Mouse (Mus musculus) CH12.LX (cell line): Measurements from ENCODE around the gene Rabggta. TPM values are rescaled to one million over a fixed set of nuclear protein-coding genes. Genes with fewer than 3 reads are reported as not detected.

ENCODE experiments used
- DNase-seq: peaks from one replicate; pipeline ENCODE4 v3.0.0-alpha.2; 2013; ENCODE audit errors: extremely low read depth
- H3K27ac ChIP-seq: 2 replicates; pipeline ENCODE4 v1.5.1; 2012; ENCODE audit warnings: low read depth, mild to moderate bottlenecking, control low read depth, moderate library complexity; ENCODE audit not compliant: insufficient read depth
- H3K27me3 ChIP-seq: replicated peaks from 2 replicates; pipeline ENCODE3; 2012; ENCODE audit warnings: inconsistent platforms
- H3K36me3 ChIP-seq, 2 experiments: replicated peaks in 1 of 2; 2 replicates each; pipeline versions ENCODE3 to v1.6.1; 2012; ENCODE audit warnings: inconsistent platforms in 1 of 2, low read length in 1 of 2, mild to moderate bottlenecking in 1 of 2, mixed read lengths in 1 of 2, moderate library complexity in 1 of 2; ENCODE audit not compliant: control insufficient read depth in 1 of 2, insufficient read depth in 1 of 2
- H3K4me1 ChIP-seq, 2 experiments: 2 replicates each; pipeline ENCODE4 v1.6.1; 2012; ENCODE audit warnings: inconsistent platforms in 1 of 2, moderate library complexity in 1 of 2; ENCODE audit not compliant: insufficient read depth in 2 of 2, control insufficient read depth in 1 of 2
- H3K4me2 ChIP-seq: 2 replicates; pipeline ENCODE4 v1.6.1; 2012; ENCODE audit warnings: low read depth, mild to moderate bottlenecking, control low read depth; ENCODE audit not compliant: poor library complexity, insufficient read depth, severe bottlenecking
- H3K4me3 ChIP-seq, 3 experiments: fragments of 150-350 bp in 1 of 3; sonication (generic) in 1 of 3; replicated peaks in 1 of 3; 2 replicates each; pipeline versions ENCODE3 to v1.5.1; 2011 to 2012; ENCODE audit warnings: low read depth in 2 of 3, low read length in 2 of 3, mild to moderate bottlenecking in 2 of 3, moderate library complexity in 2 of 3, control low read depth in 1 of 3, improper control_type of control experiment in 1 of 3, inconsistent platforms in 1 of 3, mixed read lengths in 1 of 3; ENCODE audit not compliant: poor library complexity in 1 of 3
- H3K79me2 ChIP-seq: replicated peaks from 2 replicates; pipeline ENCODE4 v1.6.1; 2012; ENCODE audit warnings: mild to moderate bottlenecking, moderate library complexity; ENCODE audit not compliant: control insufficient read depth, poor library complexity, insufficient read depth, severe bottlenecking; ENCODE audit errors: extremely low read depth
- H3K9ac ChIP-seq: 2 replicates; pipeline ENCODE4 v1.6.1; 2012; ENCODE audit warnings: low read depth, mild to moderate bottlenecking, control low read depth, moderate library complexity; ENCODE audit not compliant: insufficient read depth
- H3K9me3 ChIP-seq: replicated peaks from 2 replicates; pipeline ENCODE3; 2012; ENCODE audit warnings: low read length, inconsistent platforms, mixed read lengths
- CHD1 ChIP-seq: IDR thresholded peaks from 2 replicates; pipeline ENCODE4 v1.6.1; 2012; ENCODE audit warnings: low read depth, low read length, improper control_type of control experiment, inconsistent platforms
- CHD2 ChIP-seq: IDR thresholded peaks from 2 replicates; pipeline ENCODE4 v1.6.1; 2011; ENCODE audit warnings: low read length, improper control_type of control experiment
- ELF1 ChIP-seq: IDR thresholded peaks from 2 replicates; pipeline ENCODE4 v1.6.1; 2014; ENCODE audit warnings: low read depth, mild to moderate bottlenecking, inconsistent platforms, low read length, improper control_type of control experiment
- EP300 ChIP-seq: IDR thresholded peaks from 2 replicates; pipeline ENCODE4 v1.6.1; 2011; ENCODE audit warnings: low read length, improper control_type of control experiment
- ETS1 ChIP-seq: conservative IDR thresholded peaks from 2 replicates; pipeline ENCODE4 v1.6.1; 2012; ENCODE audit warnings: low read depth, mild to moderate bottlenecking, inconsistent platforms, low read length, improper control_type of control experiment, moderate library complexity
- IRF4 ChIP-seq: IDR thresholded peaks from 2 replicates; pipeline ENCODE4 v1.6.1; 2014; ENCODE audit warnings: low read depth, mild to moderate bottlenecking, inconsistent platforms, low read length, improper control_type of control experiment
- JUN ChIP-seq: IDR thresholded peaks from 2 replicates; pipeline ENCODE4 v1.6.1; 2011; ENCODE audit warnings: low read depth, mild to moderate bottlenecking, low read length, improper control_type of control experiment, moderate library complexity; ENCODE audit not compliant: insufficient read depth
- MAZ ChIP-seq: IDR thresholded peaks from 2 replicates; pipeline ENCODE4 v1.6.1; 2012; ENCODE audit warnings: low read depth, mild to moderate bottlenecking, inconsistent platforms, low read length, improper control_type of control experiment, moderate library complexity
- MEF2A ChIP-seq: IDR thresholded peaks from 2 replicates; pipeline ENCODE4 v1.6.1; 2014; ENCODE audit warnings: low read depth, mild to moderate bottlenecking, inconsistent platforms, low read length, improper control_type of control experiment, borderline replicate concordance
- MXI1 ChIP-seq: IDR thresholded peaks from 2 replicates; pipeline ENCODE4 v1.6.1; 2011; ENCODE audit warnings: mild to moderate bottlenecking, low read depth, low read length, improper control_type of control experiment
- MYC ChIP-seq: IDR thresholded peaks from 2 replicates; pipeline ENCODE4 v1.6.1; 2011; ENCODE audit warnings: low read depth, mild to moderate bottlenecking, improper control_type of control experiment, low read length
- PAX5 ChIP-seq: IDR thresholded peaks from 2 replicates; pipeline ENCODE4 v1.6.1; 2012; ENCODE audit warnings: low read length, inconsistent platforms, mixed read lengths
- POLR2A ChIP-seq: IDR thresholded peaks from 2 replicates; pipeline ENCODE4 v1.6.1; 2011; ENCODE audit warnings: low read depth, mild to moderate bottlenecking, improper control_type of control experiment, low read length
- RAD21 ChIP-seq: IDR thresholded peaks from 2 replicates; pipeline ENCODE4 v1.6.1; 2011; ENCODE audit warnings: low read depth, mild to moderate bottlenecking, low read length, improper control_type of control experiment, moderate library complexity
- TBP ChIP-seq: conservative IDR thresholded peaks from 2 replicates; pipeline ENCODE4 v1.6.1; 2011; ENCODE audit warnings: low read depth, low read length, improper control_type of control experiment
- USF1 ChIP-seq: IDR thresholded peaks from 2 replicates; pipeline ENCODE4 v1.6.1; 2014; ENCODE audit warnings: low read depth, mild to moderate bottlenecking, inconsistent platforms, low read length, improper control_type of control experiment
- dilution Hi-C: fragments of 300-500 bp; cut with MboI; formaldehyde crosslinking; loops from 2 replicates; pipeline ENCODE4 v1.14.3; 2020; ENCODE audit warnings: low sequenced_read_pairs; ENCODE audit not compliant: extremely low pct_unique_long_range_greater_than_20kb, extremely low pct_ligation_motif_present
- in situ Hi-C: fragments of 300-500 bp; cut with MboI; formaldehyde crosslinking; loops from 3 replicates; pipeline ENCODE4 v1.14.3; 2019; ENCODE audit warnings: low sequenced_read_pairs, low pct_ligation_motif_present, low pct_unique_long_range_greater_than_20kb, mixed read lengths
- polyA plus RNA-seq: library from polyadenylated mRNA; unstranded; fragments of >175 nt; gene quantifications from 2 replicates; pipeline ENCODE4 v1.2.1, GENCODE M21; 2012; ENCODE audit warnings: low read depth; ENCODE audit not compliant: insufficient read length
- total RNA-seq, 2 experiments: library from RNA; depleted of rRNA; stranded (reverse); fragments of 300-350 nt in 1 of 2; fragments of >200 nt in 1 of 2; gene quantifications; 2 replicates each; pipeline ENCODE4 v1.2.3; 2012 to 2014

The Rabggta gene
- total and polyA plus RNA-seq, 3 experiments: 13.9 to 21.9 (median 16.2) TPM

GRCm38 (mm10) chr14:55711786-55712185, 10.3 kb downstream of the Rabggta start:
- Histone ChIP-seq H3K4me2 (no peak overlapping the region), H3K27ac (no peak overlapping the region), H3K36me3 (peaks cover 5 to 9% of the 10 kb centered on the region in 2 experiments), H3K4me1 (no peaks in the 10 kb centered on the region), H3K9me3 (no peaks in the 10 kb centered on the region), H3K27me3 (peaks cover 2% of the 10 kb centered on the region), H3K4me3 (no peak overlapping the region), H3K9ac (no peak overlapping the region), H3K79me2 (no peaks in the 10 kb centered on the region)
- in situ Hi-C loops: no loop called here
- no peak for DNase-seq
- dilution Hi-C loops: no loop called here
- TF ChIP-seq MAZ (no peak), IRF4 (no peak), RAD21 (no peak), MEF2A (no peak), MYC (no peak), PAX5 (no peak), CHD1 (no peak), JUN (no peak), TBP (no peak), ELF1 (no peak), MXI1 (no peak), EP300 (no peak), USF1 (no peak), POLR2A (no peak), CHD2 (no peak), ETS1 (no peak)

GRCm38 (mm10) chr14:55709509-55709908, 12.6 kb downstream of the Rabggta start:
- H3K4me1 ChIP-seq: no peaks in the 10 kb centered on the region
- H3K4me3 ChIP-seq: no peak overlapping the region

More at GRCm38 (mm10) chr14:55709509-55709908, 12.6 kb downstream of the Rabggta start:
- no peak overlapping the region for H3K27ac ChIP-seq
- dilution Hi-C loops: no loop called here
- no peaks in the 10 kb centered on the region for H3K9me3 ChIP-seq
- peaks cover 2% of the 10 kb centered on the region for H3K27me3 ChIP-seq
- no peaks in the 10 kb centered on the region for H3K36me3 ChIP-seq
- no peak overlapping the region for H3K9ac ChIP-seq
- DNase-seq: no peak
- H3K79me2 ChIP-seq: no peaks in the 10 kb centered on the region
- H3K4me2 ChIP-seq: no peak overlapping the region
- in situ Hi-C loops: no loop called here
- TF ChIP-seq USF1 (no peak), POLR2A (no peak)
